Mouse (Mus musculus) thymus, postnatal 4 days (tissue): Measurements from ENCODE around the gene Tmpo.

Source experiments
- DNase-seq: peaks from one replicate; pipeline ENCODE4 v3.0.0; 2021

Tmpo gene

DNA sequence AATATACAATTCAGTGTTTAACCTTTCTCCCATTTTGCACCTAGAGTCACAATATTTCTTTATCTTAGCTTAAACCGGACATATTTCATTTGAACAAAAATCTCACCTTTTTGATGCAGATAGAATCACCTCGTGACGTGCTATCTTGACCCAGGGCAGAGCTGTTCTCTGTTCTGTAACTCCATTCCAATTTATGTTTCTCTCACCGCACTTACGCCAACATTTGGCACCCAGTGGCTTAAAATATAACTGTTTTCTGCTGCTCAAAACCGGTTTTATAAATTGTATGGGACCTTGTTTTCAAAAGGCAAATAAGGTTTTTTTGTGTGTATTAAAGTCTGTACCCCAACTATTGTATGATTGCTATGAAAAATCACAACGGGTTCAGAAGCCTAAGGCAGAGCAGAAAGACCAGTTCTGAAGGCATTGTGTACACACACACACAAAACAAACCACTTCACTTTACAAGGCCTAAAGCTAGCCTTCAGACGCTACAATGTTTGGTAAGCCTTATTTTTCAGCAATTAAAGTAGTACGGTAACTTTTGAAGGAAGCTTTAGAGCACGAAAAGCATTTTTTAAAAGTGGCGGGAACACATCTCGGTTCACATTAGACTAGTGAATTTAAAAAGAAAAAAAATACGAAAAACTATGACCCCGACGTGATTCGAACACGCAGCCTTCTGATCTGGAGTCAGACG is at the start of gene Tmpo:
Gene Tmpo, minus strand, starts transcription at position 555 of the 700 bp plus-strand sequence.
- no peak for DNase-seq

DNA sequence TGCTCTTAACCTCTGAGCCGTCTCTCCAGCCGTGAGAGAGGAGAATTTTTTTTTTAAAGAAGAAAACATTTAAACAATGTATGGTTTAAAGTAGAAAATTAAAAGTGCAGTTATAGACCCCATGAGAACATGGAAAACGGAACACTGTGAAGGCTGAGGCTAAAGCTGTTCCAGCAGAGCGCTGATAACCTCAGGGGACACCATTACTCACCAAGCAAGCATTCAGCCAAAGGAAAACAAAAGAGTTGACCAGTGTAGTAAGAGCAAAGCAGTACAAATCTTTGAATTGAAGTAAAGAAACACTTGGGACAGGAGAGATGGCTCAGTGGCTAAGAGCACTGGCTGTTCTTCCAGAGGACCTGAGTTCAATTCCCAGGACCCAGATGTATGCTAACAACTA is 49.3 kb upstream of the Tmpo start:
- DNase-seq, result no peak

DNA sequence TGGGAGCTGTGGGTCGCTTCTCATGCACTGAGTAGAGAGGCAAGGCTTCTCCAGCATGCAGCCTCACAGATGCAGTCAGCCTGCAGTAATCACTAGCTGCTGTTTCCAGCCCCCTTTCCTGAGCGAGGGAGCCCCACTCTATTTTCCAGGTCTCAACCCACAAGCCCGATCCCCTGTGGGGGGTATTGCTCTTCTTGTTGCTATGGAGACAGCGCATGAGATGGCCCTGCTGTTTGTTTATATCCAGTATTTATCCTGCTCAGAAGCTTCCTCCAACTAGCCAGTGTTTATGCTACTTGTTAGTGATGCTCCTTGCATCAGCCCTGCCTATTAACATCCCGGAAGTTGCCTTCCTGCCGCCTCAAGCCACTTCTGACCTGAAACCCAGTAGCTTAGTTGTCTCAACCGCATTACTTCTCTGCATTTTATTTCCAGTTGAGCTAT is 48.4 kb upstream of the Tmpo start:
- no peak for DNase-seq

DNA sequence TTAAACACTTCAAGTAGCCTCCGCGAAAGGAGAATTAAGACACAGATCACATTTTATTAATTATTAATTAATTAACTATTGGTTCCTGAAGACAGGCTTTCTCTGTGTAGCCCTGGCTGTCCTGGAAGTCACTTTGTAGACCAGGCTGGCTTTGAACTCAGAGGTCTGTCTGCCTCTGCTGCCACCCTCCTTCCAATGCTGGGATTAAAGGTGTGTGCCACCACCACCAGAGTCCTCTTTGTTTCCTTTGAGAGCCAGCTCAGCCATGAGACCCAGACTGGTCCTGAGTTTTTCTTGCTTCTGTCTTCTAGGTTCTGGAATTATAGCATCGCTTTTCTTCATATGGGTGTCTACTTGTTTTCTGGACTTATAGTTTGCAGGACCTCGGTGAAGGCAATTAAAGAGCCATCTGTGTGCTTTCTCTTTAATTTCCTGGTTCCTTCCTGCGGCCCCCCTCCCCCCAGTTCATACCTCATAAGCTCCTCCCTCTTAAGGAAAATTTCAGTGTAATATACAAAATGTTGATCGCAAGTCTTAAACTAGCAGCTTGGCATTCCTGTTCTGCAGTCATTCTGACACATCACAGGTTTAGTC is 47.9 kb upstream of the Tmpo start:
- no peak for DNase-seq

DNA sequence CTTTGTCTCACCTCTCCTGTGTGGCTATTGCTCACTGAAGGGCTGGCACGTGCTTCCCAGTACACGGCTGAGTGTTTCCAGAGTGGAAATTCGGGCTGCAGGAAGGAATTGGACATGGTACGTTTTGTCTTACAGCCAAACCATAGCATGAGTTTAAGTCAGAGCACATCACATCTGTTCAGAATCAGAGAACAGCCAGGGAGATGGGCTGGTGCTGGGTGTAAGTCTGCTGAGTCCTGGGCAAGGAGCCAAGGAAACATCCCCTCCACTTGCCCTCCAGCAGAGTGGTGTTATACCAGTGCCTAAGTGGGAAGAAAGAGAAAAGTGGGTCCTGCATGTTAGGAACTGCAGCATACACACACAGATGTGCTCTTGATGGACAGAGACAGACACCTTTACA is 45.9 kb upstream of the Tmpo start:
- no peak for DNase-seq

- no peak for DNase-seq
Measured at GRCm38 (mm10) chr10:91222398-91223236, 41.5 kb upstream of the Tmpo start.

DNA sequence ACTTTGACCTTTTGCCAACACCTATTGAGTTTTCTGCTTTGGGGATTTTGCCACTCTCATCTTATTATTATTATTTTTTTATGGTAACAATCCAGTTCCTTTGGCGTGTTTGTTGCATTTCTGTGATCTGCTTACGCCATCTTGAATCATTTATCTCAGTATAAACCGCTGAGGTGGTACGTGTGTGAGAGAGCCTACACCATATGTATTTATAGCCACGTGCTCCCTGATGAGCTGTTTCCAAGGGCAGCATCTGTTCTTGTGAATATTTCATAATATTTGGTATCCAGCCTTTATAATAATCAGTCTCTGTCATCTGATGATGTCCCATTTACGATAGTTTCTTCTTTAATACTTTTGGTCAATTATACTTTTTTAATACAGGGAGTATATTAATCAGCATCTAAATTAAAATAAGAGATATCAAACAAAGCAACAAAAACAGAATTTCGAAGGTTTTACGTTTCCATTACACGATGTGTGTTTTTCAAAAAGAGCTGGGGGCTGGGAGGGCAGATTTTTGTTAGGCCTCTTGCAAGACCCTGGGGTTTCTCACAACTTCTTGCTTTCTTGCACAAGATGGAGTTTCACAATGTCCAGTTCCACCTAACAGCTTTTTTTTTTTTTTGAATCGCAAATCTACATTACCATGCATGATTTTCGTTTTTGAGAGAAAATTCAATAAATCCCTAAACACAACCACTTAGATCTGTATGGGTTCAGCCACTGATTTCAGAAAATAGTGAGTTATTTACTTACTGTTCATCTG is 28.0 kb upstream of the Tmpo start:
- DNase-seq, result no peak

- DNase-seq, result no peak
Measured at GRCm38 (mm10) chr10:91208461-91208860, 27.3 kb upstream of the Tmpo start.

GRCm38 (mm10) chr10:91207275-91207674 is 26.2 kb upstream of the Tmpo start:
- DNase-seq, result no peak

DNA sequence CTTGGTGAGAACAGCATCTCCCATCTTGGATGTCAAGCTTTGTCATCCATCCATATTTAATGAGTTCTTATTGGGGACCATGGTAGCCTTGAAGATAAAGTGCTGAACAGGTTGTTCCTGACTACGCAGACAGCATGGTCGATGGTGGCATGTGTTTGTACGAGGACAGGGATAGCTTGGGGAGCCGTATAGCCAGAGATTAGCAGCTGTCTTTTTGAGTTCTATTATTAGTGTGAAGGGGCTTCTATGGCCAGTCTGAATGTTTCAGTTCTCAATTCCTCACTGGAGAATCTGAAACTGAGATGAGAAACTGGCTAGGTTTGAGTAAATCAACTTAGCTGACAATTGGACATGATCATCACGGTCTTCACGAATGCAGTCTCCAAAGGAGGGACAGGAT is 24.5 kb upstream of the Tmpo start:
- DNase-seq, result no peak

DNA sequence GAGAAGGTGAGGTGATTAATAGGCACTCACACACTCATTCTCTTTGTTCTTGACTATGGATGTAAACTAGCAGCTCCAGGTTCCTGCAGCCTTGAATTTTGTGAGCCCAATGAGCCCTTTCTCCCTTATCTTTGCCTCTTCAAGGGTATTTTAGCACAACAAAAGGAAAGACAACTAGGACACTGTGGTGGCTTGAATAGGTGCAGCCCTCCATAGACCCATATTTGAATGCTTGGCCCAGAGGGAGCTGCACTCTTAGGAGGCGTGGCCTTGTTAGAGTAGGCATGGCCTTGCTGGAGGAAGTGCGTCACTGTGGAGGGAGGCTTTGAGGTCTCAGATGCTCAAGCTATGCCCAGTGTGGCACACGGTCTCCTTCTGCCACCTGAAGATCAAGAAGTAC is 19.5 kb upstream of the Tmpo start:
- no peak for DNase-seq

- no peak for DNase-seq
Measured at GRCm38 (mm10) chr10:91199238-91199780, 18.2 kb upstream of the Tmpo start.

DNA sequence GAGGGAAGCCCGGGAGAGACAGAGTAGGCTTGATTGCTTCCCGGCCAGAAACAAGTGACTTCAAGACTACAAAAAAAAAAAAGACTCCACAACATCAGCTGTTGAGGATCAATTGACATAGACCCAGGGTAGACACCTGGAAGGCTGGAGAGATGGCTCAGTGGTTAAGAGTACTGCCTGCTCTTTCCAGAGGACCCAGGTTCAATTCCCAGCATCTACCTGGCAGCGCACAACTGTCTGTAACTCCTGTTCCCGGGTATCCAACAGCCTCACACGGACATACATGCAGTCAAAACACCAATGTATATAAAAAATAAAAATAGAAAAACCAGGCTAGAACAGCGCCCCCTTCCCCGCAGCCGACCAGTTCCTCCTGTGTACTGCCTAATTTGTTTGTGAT is 16.6 kb upstream of the Tmpo start:
- no peak for DNase-seq

- no peak for DNase-seq
Measured at GRCm38 (mm10) chr10:91196778-91197177, 15.7 kb upstream of the Tmpo start.

- no peak for DNase-seq
Measured at GRCm38 (mm10) chr10:91195680-91196079, 14.6 kb upstream of the Tmpo start.

DNA sequence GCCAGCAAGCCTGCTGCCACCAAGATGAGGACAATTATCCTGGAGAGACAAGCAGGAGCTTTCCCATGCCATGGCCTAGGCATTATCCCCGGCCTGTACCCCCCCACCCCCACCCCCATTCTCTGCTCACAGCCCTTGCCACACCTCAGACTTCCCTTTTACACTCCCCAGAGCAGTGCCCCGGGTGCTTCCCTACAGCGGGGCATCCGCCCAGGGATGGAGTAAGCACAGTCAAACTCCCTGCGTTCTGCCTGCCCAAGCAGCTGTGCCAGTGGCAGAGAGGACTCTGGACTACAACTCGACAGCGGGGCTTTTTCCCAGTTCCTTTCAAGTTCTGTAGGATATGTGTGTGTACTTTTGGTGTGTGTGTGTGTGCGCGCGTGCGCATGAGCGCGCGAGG is 14.0 kb upstream of the Tmpo start:
- DNase-seq, result no peak

- DNase-seq, result no peak
Measured at GRCm38 (mm10) chr10:91191851-91192250, 10.7 kb upstream of the Tmpo start.

- no peak for DNase-seq
Measured at GRCm38 (mm10) chr10:91189476-91189875, 8.4 kb upstream of the Tmpo start.

- DNase-seq, result no peak
Measured at GRCm38 (mm10) chr10:91188684-91189287, 7.7 kb upstream of the Tmpo start.

- peak; percentile 77 for DNase-seq
Measured at GRCm38 (mm10) chr10:91187872-91188271, 6.8 kb upstream of the Tmpo start.

- DNase-seq, result no peak
Measured at GRCm38 (mm10) chr10:91187349-91187748, 6.2 kb upstream of the Tmpo start.

GRCm38 (mm10) chr10:91185721-91186120 is 4.6 kb upstream of the Tmpo start:
- no peak for DNase-seq
